Mouse (Mus musculus) stomach, postnatal 0 days (tissue): ENCODE measurements at regions not wholly inside any gene's neighbourhood (a gene's known extent, or its start where the extent isn't known, plus 50 kb on each side); places are given as distances from the start of the nearest gene placed in this dataset.

Source experiments
- CTCF ChIP-seq: IDR thresholded peaks from 2 replicates; pipeline ENCODE4 v1.5.1; 2016; ENCODE audit warnings: antibody characterized with exemption, low read depth, mild to moderate bottlenecking, moderate library complexity
- EP300 ChIP-seq: optimal IDR thresholded peaks from 2 replicates; pipeline ENCODE3; 2016; ENCODE audit warnings: antibody characterized with exemption

- TF ChIP-seq CTCF = no peak
- TF ChIP-seq EP300 = no peak
Measured at GRCm38 (mm10) chr15:51668340-51668739, 2216.4 kb upstream of the Gm7489 start.
